Mouse (Mus musculus) thymus, adult 2 months (tissue): ENCODE data around the gene Gm20388. TPM values are rescaled to one million over a fixed set of nuclear protein-coding genes. Genes with fewer than 3 reads are reported as not detected.

Experiments used
- DNase-seq: peaks from one replicate; pipeline ENCODE4 v3.0.0; 2021
- H3K27ac ChIP-seq: fragments of 200-500 bp; 2 replicates; pipeline ENCODE4 v1.5.1; 2012; ENCODE audit warnings: low read length, control low read depth; ENCODE audit not compliant: control insufficient read depth, insufficient read depth
- H3K27me3 ChIP-seq: fragments of 200-500 bp; 2 replicates; pipeline ENCODE4 v1.6.1; 2012; ENCODE audit warnings: mild to moderate bottlenecking, low read length, moderate library complexity, mixed read lengths; ENCODE audit not compliant: control insufficient read depth, insufficient read depth
- H3K36me3 ChIP-seq: fragments of 200-500 bp; 2 replicates; pipeline ENCODE4 v1.6.1; 2012; ENCODE audit warnings: mild to moderate bottlenecking, low read length, moderate library complexity; ENCODE audit not compliant: control insufficient read depth, insufficient read depth
- H3K4me1 ChIP-seq: fragments of 200-500 bp; replicated peaks from 2 replicates; pipeline ENCODE4 v1.6.1; 2012; ENCODE audit warnings: low read length; ENCODE audit not compliant: control insufficient read depth, insufficient read depth
- H3K4me3 ChIP-seq: fragments of 200-500 bp; 2 replicates; pipeline ENCODE4 v1.5.1; 2012; ENCODE audit warnings: mild to moderate bottlenecking, low read length, control low read depth, moderate library complexity; ENCODE audit not compliant: control insufficient read depth, insufficient read depth
- CTCF ChIP-seq: fragments of 200-500 bp; IDR thresholded peaks from 2 replicates; pipeline ENCODE4 v1.5.1; 2012; ENCODE audit warnings: mild to moderate bottlenecking, control low read depth, low read length, moderate library complexity, borderline replicate concordance; ENCODE audit not compliant: control insufficient read depth, poor library complexity, insufficient read depth; ENCODE audit errors: extremely low read depth
- POLR2A ChIP-seq: fragments of 200-500 bp; IDR thresholded peaks from 2 replicates; pipeline ENCODE4 v1.6.1; 2012; ENCODE audit warnings: mild to moderate bottlenecking, low read length, control low read depth, moderate library complexity; ENCODE audit not compliant: control insufficient read depth, poor library complexity, insufficient read depth; ENCODE audit errors: extremely low read depth
- WGBS: fragments of 180-500 bp; shearing (Covaris S2); methylation state at CpG from one replicate; pipeline ENCODE4 v1.1.7; 2018; 5-methylcytosine and 5-hydroxymethylcytosine counted together
- polyA plus RNA-seq: library from polyadenylated mRNA; depleted of rRNA; stranded (reverse); fragments of >200 nt; gene quantifications from 2 replicates; pipeline ENCODE4 v1.2.3, GENCODE M21; 2012

Gm20388 gene
- polyA plus RNA-seq, 1 experiment = 103 TPM

- H3K4me1 ChIP-seq = peaks cover 45% of the 10 kb centered on the region
- H3K27ac ChIP-seq = no peak overlapping the region
- DNase-seq = no peak
- no peaks in the 10 kb centered on the region for H3K36me3 ChIP-seq
- TF ChIP-seq POLR2A (no peak), CTCF (no peak)
- H3K4me3 ChIP-seq = no peak overlapping the region
- no peaks in the 10 kb centered on the region for H3K27me3 ChIP-seq
- 96% methylated on average over 7 of the region's 7 CpGs for WGBS
These were observed 491.1 kb downstream of the Gm20388 start for GRCm38 (mm10) chr8:120401712-120402111.

GRCm38 (mm10) chr8:120403606-120404269 lies 493.1 kb downstream of the Gm20388 start:
- TF ChIP-seq POLR2A (no peak), CTCF (no peak)
- no peak for DNase-seq
- H3K4me1 ChIP-seq = peaks cover 34% of the 10 kb centered on the region
- H3K36me3 ChIP-seq = no peaks in the 10 kb centered on the region
- H3K27me3 ChIP-seq = no peaks in the 10 kb centered on the region
- H3K4me3 ChIP-seq = no peak overlapping the region
- WGBS = 42% methylated on average over 7 of the region's 7 CpGs
- no peak overlapping the region for H3K27ac ChIP-seq

- TF ChIP-seq CTCF (peak; percentile 70; the same call in 1 of the 2 replicates), POLR2A (no peak)
- DNase-seq = peak; percentile 55
These were observed 494.0 kb downstream of the Gm20388 start for GRCm38 (mm10) chr8:120404609-120405036.

DNA sequence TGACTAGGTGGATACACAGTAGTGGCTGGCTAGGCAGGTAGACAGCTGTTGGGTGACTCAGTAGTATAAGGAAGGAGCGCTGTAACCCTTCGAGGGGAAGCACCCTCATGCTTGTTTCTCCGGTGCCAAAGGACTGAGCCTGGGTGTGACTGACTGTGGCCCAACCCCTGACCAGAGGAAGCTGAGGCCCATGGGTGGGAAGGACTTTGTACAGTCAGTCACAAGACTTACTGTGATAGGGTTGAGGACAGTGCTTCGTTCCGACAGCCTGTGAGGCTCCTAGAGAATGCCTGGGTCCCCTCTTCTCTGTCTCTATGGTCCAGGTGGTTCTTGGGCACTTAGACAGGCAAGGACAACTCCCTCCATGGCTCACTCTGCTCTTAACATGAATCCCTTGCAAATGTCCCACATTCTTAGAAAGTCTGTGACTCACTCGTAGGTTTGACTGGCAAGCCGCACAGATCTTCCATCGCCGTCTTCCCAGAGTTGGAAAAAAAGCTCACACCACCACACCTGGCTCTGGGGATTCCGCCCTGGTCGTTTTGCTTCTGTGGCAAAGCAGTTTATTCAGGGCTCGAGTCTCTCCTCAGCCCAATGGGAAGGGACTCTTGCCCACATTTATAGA lies 495.5 kb downstream of the Gm20388 start:
- Histone ChIP-seq H3K27me3 (no peaks in the 10 kb centered on the region), H3K4me1 (peaks cover 21% of the 10 kb centered on the region), H3K4me3 (no peak overlapping the region), H3K36me3 (no peaks in the 10 kb centered on the region), H3K27ac (no peak overlapping the region)
- no peak for DNase-seq
- no peak for TF ChIP-seq CTCF
- no peak for TF ChIP-seq POLR2A
- WGBS = 89% methylated on average over 12 of the region's 12 CpGs

More at GRCm38 (mm10) chr8:120404609-120405036, 494.0 kb downstream of the Gm20388 start:
- Histone ChIP-seq H3K36me3 (no peaks in the 10 kb centered on the region), H3K27ac (no peak overlapping the region), H3K4me1 (peaks cover 28% of the 10 kb centered on the region), H3K27me3 (no peaks in the 10 kb centered on the region), H3K4me3 (no peak overlapping the region)
- WGBS = 73% methylated on average over 7 of the region's 7 CpGs

DNA sequence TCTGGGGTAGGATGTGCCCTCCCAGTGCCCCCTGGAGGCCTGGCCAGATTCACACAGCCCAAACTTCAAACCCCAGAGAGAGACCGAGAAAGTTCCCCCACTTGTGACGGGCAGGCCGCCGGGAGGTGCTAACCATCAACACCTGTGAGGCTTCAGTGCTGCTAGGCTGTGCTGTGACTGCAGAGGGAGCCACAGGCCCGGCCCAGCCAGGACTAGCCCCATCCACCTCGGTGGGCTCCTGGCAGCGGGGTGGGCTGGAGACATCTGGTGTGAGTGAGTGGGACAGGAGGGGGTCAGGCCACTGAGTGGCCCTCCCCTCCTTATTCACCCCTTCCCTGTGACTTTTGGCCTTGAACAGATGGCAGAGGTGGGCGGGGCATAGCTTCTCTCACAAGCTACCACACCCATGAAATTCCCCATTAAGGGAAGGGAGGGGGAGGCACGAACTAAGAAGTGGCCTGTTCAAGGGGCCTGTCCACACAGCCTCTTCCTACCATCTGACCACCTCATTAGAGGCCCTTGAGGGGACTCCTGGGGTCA lies 497.1 kb downstream of the Gm20388 start:
- H3K4me3 ChIP-seq = no peak overlapping the region
- H3K27ac ChIP-seq = no peak overlapping the region
- WGBS = 29% methylated on average over 9 of the region's 9 CpGs
- peaks cover 33% of the 10 kb centered on the region for H3K4me1 ChIP-seq
- H3K36me3 ChIP-seq = no peaks in the 10 kb centered on the region
- DNase-seq = peak; percentile 65
- no peaks in the 10 kb centered on the region for H3K27me3 ChIP-seq
- TF ChIP-seq POLR2A (no peak), CTCF (peak; percentile 66; the same call in 1 of the 2 replicates)

DNA sequence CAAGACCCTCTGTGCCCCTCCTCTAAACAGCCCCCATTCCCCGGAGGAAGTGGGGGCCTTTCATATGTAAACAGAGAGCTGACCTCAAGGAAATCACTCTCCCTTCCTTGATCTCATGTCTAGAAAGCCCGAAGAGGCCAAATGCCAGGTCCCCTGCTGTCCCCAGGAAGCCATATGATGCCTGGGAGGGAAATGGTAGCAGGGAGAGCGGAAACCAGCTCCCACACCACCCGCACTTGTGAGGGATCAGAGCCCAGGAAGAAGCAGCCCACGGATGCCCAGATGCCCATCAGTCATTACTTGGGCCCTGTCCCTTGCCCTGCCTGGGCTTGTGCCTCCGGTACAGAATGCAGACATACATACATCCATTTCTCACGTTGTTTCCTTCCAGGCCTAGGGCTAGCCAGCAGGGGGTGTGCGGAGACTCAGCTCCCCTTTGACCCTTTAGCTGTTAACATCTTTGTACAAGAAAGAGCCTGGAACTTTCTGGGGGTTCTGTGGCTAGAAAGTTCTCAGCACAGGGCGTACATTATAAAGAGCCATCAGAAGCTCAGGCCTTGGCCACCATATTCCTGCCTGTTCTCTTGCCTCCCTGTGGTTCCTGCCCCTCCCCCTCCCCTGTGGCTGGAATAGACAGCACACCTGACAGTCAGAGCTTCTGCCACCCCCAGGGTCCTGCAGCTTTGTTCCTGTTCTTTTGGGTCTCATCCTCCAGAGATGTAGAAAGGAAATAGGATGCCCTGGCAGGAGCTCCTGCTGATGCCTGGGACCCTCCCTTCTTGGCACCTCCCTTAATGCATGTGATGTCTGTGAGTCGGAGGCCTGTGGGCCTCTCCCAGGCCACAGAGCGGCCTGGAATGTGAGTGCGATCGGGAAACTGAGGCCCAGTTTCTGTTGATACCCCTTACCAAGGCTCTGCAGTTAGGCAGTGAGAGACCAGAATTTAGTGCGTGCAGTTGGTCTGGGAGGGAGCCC lies 497.9 kb downstream of the Gm20388 start:
- H3K4me1 ChIP-seq = peaks cover 38% of the 10 kb centered on the region
- TF ChIP-seq POLR2A (no peak), CTCF (no peak)
- no peak overlapping the region for H3K27ac ChIP-seq
- H3K36me3 ChIP-seq = no peaks in the 10 kb centered on the region
- H3K4me3 ChIP-seq = no peak overlapping the region
- no peaks in the 10 kb centered on the region for H3K27me3 ChIP-seq
- DNase-seq = no peak
- 83% methylated on average over 14 of the region's 14 CpGs for WGBS
